Mouse (Mus musculus) common myeloid progenitor, adult 5-6 weeks (primary cell): Measurements from ENCODE around the gene Ptprb. TPM values are rescaled to one million over a fixed set of nuclear protein-coding genes. Genes with fewer than 3 reads are reported as not detected.
A peak's percentile ranks its signal among the peaks of the same experiment; 100 is the strongest.

Experiments used
- ATAC-seq: replicated peaks from 2 replicates; pipeline ENCODE4 v1.8.0; 2016; ENCODE audit warnings: low read depth, mild to moderate bottlenecking, moderate TSS enrichment, inconsistent platforms; ENCODE audit not compliant: poor library complexity, severe bottlenecking
- total RNA-seq: library from RNA; stranded (forward); fragments of 200-1000, 187-1606 nt; gene quantifications from 2 replicates; pipeline ENCODE4 v1.2.3, GENCODE M21; 2017

Gene Ptprb
- not detected in 2 replicates for total RNA-seq

DNA sequence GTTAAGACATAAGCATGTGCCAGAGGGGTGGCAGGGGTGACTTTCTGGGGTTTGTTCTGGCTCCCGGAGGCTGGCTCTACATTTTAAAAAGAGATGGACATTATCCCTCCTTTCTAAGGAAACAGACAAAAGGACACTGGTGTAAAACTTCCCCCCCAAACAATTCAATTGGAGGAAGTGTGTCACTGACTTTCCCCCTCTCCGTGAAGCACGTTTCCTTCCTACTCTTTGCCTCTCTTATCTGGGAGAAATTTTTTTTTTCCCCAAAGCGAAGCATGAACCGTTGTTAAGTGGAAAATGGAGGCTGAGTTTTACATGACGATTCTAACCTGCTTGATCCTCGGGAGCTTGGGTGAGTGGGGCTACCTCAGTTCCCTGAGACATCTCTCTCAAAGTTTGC lies at the start of gene Ptprb:
Ptprb (plus strand) TSS at position 244 of the 400 bp plus-strand sequence.
- no peak for ATAC-seq

DNA sequence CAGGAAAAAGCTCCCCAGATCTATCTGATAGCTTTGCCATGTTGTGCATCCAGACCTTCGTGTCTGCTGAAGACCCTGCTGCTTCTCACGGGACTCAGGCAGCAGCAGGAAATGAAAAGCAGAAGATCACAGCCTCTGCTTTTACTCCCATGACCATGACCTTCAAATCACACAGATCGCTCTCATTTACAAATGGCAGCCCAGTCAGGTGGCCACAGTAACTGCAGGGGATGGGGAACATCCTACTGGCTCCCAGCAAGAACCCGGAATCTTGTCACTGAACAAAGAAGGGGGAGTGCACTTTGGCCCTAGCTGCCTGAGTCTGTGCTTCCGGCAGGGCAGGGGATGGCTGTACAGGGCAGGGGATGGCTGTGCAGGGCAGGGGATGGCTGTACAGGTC lies 40.0 kb upstream of the Ptprb start:
- ATAC-seq: no peak

DNA sequence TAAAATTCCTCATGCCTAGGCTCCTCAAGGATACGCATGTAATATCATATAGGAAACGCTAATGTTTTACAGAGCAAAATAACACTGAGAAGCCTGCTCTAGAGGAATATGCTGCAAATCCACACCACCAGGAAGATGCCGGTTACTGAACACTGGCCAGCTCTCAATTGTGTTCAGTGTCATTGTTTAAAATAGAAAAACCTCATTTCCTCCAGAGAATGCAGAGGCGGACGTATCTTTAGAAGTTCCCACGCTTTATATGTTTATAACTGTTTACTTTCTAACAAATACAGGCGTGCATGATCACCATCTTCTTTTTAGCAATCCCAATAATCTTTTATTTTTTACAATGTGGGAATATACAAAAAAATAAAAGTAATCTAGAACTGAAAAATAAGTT lies 33.1 kb upstream of the Ptprb start:
- ATAC-seq: no peak

DNA sequence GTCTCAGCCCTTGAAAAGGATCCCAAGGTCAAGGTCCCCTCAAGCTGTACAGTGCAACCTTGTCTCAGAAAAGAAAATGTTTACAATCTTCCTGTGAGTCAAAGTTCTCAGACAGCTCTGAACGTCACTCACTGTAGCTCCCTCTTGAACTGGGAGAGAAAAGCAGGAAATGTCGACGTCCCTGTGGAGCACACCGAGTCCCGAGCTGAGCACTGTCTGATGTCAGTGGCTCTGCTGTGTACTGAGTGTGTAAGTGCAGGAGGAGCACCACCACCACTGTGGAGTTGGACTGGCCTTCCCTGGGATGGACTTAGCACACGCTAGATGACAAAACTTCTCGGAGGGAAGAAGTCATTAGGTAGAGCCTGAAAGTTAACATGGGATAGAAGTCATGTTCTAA lies 31.9 kb upstream of the Ptprb start:
- ATAC-seq: no peak

DNA sequence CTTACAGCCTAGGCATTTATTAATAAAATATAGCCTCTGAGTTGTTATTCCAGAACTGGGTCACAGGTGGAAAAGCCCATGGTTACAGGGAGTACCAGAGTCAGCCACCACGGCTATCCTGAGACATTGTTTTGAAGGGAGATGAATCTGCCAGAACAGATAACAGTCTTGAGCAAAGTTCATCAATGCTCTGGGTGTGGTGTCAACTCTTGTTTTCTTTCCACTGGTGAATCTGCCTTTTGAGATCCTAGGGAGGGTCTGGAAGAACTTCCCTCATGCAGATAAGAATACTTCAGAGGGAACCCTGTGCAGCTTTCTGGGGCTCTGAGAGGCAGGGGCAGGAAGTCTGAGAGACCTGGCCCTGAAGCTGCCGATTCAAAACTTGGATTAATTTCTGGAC lies 29.7 kb upstream of the Ptprb start:
- no peak for ATAC-seq

DNA sequence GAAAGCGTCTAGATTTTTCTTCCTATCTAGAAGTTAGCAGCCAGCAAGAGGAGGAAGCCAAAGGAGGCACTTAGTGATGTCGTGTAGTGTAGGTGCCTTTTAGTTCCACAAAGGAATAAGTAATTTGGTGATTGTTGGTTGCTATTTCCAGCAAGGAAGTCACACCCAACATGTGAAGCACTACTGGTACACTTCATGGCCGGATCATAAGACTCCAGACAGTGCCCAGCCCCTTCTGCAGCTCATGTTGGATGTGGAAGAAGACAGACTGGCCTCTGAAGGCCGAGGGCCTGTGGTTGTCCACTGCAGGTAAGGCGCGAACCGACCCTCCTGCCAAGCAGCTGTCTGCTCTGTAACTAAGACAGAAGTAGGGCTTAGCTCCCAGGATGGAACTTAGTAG lies 22.7 kb upstream of the Ptprb start:
- ATAC-seq: no peak

DNA sequence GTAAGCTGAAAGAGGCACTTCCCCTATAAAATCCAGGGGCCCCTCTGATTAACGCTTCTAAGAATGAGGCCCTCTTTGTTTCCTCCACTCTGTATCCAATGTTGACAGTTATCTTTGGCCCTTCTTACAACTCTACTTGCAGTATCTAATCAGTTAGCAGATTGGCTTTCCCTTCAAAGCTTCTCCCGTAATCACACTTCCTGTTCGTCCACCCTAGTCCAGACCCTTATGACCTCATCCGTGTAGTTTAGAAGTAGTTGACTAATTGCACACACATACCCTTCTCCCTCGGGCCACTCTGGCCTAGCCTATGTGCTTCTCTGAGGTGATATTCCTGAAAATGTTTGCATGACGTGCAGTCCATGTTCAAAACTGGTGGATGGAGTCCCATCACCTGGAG lies 21.4 kb upstream of the Ptprb start:
- ATAC-seq: no peak

DNA sequence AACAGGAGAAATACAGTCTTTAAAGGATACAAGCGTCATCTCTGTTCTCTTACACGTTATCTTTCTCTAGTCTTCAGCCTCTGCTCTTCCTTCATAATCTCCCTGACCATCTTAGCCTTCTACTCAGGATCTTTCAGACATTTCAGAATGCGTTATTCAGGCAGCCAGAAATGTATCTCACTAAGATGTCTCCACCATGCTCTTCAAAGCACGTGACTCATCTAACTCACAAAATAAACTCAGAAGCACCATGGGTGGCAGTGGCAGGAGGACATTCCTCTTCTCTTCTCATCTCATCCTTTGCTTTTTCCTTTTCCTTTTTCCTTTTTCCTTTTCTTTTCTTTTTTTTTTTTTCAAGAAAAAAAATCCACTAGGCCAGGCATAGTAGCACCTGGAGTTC lies 16.0 kb upstream of the Ptprb start:
- no peak for ATAC-seq

DNA sequence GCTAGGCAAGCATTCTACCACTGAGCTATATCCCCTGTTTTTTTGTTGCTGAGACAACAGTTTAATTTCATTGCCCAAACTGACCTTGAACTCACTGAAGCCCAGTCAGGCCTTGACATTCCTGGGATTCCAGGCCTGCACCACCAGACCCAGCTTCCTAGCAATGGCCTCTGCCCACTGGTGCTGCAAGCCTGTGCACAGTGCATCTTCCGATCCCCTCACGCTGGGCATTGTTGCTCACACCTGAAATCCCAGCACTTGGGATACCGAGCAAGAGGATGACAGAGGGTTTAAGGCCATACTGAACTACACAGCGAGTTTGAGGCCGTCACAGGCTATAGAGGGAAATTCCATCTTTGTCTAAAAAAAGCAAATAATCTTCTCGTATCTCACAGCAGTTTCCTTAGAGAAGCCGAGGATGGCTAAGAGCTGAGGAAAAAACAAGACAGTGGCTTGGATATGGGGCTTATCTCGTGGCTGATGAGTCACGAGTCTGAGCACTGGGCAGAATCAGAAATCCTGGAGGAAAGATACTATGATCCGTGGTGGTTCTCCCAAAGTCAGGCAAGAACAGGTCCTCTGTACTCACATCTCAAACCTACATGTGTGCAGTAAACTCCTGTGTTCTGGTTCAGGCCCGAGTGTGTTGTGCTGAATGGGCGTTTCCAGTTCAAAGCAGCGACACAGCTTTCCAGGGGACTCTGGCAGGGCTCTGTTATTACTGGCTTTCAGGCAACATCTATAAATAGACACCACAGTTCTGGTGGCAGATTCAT lies 14.5 kb upstream of the Ptprb start:
- peak; percentile 65 for ATAC-seq

DNA sequence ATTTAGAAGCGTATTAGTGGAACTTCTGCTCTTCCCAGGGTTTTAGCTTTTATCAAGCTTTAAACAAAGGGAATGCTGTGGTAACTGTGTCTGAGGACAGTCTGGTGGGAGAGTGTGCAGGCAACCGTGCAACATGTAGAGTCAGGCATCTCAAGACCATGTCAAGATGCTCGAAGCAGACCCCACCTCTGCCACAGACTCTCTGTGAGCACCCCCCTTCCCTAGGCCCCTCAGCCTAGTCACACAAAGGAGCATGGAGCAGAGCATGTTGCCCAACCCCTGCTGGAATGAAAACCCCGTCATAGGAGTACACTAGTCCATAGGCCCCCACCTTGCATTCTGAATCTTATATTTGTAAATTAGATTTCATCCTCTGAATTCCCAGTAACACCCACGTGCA lies 13.8 kb upstream of the Ptprb start:
- no peak for ATAC-seq

DNA sequence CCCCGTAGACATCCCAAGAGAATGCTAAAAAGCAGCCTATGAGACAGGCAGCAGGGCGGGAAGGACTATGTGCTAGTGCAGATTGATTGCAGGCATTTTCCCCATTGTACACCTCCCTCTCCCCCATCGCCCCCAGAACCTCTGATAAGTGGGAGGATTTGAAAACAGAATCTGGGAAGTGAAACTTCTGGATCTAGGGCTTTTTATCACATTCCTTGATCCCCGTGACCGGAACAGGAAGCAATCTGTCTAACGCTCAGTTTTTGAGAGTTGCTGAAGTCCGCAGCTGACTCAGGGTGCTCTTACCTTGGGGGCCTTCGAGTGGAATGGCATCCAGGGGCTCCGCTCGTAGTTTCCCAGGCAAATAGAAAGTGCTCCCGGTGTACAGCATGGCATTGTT lies 10.8 kb upstream of the Ptprb start:
- no peak for ATAC-seq

DNA sequence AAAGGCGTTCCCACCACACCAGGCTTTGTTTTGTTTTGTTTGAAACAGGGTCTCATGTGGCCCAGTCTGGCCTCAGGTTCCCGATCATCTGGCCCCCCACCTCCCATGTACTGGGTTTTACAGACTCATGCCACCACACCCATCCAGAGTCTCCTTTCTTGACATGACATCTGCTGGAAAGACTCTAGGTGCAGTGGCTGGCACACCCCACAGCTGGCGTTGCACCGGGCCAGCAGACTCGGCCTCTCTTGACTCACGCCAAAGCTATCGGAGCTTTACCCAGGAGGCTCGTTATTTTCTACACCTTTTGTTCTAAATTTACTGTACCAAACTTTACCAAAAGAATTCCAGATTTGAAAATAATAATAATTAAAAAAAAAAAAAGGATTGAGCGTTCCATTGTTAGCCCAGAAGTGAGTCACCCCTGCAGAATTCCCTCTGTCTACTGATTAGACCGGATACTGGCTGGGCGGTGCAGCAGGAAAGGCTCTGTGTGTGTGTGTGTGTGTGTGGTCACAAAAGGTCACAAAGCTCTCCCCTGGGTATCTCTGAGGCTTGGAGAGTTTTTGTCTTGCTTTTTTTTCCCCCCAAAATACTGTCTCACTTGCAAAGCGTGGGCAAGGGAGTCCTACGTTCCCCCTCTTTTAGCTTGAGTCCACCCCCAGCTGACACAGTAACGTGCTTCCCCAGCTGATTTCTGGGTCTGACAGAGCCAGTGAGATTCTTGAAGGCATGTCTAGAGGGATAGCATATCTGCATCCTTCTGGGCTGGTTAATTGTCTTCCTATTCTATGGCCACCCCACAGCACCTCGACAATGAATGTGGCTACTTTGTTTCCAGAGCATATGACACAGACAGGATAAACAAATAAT lies 8.5 kb upstream of the Ptprb start:
- ATAC-seq: no peak

DNA sequence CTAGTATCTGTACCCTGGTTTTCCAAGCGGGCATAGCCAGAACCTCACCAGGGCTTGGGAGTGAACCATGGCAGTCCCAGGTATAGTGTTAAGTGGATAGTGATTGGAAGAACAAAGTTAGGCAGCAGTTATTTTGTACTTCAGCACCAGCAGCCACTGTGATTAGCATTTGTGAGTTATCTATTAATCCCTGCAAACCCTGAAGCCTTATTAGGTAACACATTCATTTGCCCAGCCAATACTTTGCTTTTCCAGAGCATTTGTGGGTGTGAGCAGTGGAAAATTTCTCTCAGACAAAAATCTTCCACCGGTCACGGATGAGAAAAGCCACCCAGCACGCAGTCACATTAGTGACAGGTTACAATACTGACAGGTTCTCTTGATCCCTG lies 7.9 kb upstream of the Ptprb start:
- ATAC-seq: no peak

DNA sequence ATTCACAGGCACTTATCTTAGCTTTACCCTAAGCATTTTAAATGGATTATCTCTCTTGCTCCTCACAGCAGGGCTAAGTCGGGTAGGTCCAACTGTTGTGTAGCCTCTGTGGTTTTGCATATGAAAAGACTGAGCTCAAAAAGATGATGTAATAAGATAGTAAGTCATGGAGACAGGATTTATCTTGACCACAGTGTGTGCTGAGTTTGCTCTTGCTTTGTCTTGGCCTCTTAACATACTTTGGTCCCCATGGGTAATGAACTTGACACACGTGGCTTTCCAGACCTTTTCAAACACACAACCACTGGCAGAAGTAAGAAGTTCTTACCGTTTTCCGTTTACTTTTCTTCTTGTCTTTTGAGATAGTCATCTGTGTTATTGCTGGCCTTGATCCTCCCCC lies 7.0 kb upstream of the Ptprb start:
- no peak for ATAC-seq

DNA sequence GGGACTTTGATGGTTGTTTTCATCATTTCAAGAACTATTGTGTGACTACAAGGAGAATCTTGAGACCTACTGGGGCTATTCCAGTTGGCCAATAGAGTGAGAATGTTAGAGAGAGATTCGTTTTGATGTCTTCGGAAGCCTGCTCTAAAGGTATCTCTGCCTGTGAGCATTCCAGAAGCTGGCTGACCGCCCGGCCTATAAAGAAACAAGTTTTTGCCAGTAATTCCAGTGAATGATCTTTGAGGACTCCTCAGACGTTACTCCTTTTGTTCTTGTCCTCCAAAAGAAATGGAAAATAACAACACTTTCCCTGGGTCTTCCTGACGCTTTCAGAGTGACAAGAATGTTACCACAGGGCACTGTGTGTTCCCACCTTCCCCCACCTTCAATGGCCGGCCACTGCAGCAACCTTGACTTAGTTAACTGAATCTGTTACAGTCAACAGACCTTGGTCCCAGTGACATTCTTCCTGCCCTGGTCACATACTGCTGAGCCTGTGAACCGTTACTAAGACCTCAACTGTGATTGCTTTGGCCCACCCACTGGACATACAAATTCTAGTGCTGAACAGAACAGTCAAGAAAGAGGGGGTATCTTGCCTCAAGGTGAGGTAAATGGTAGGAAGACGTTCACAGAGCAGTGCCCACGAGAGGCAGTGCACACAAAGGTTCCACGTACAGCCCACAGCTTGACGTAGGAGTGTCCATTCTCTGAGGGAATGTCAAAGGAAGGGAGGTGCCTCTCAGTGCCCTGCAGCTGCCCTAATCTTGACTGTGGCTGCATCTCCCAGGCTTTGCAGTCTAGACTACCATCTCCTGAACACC lies 4.5 kb upstream of the Ptprb start:
- ATAC-seq: no peak

DNA sequence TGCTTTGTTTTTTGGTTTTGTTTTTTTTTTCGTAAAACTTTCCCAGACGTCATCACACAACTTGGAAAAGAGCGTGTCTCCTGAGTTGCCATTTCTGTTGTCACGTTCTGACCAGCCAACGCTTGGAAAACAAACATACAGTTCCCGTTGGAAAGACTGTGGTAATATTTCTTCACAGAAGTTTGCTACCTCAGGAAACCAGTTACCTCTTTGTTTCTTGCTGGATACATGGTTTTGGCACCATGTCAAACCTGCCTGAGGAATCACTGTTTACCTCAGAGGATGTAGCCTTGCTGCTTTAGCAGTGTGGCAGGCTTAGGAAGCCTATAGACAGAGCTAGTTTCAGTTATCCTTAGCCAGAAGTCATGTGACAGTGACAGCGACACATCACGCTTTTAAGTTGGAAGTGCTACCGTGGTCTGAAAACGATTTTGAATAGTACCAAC lies 3.8 kb upstream of the Ptprb start:
- ATAC-seq: no peak

DNA sequence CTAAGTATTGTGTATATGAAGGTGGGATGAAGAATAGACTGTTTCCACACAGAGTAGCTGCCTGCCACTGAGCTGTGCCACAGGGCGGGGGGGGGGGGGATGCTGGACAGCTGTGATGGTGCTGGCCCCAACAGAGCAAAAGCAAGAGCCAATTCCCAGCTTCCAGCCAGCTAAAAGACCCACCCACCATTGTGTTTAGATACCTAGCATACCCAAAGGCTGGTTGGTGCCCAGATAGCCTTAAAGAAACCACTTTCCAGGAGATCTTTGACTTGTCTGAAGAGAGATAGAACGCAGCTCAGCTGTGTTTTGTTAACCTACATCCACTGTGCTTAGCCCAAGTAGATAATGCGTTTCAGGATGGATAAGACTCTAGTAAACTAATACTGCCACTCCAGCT lies 3.2 kb upstream of the Ptprb start:
- ATAC-seq: no peak

DNA sequence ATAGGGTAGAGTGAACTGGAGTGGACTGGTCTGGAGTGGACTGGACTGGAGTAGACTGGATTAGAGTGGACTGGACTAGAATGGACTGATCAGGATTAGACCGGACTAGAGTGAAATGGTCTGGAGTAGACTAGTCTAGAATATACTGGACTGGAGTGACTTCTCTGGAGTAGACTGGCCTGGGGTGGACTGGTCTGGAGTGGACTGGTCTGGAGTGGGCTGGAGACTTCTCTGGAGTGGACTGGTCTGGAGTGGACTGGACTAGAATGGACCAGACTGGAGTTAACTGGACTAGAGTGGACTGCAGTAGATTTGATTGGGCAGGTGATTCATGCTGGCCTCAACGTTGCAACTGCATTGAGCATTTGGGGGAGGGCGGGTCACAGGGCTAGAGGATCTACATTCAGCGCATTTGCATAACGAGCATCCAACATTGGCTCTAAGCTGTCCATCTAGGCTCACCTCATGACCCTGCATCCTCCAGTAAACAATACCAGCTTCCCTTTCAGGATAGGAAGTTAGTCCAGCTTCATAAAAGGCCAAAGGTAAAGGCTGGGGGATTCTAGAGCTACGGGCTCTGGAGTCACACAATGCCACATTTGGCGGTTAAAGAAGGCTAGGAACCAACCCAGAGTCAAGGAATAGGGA lies 11.5 kb downstream of the Ptprb start:
- no peak for ATAC-seq

DNA sequence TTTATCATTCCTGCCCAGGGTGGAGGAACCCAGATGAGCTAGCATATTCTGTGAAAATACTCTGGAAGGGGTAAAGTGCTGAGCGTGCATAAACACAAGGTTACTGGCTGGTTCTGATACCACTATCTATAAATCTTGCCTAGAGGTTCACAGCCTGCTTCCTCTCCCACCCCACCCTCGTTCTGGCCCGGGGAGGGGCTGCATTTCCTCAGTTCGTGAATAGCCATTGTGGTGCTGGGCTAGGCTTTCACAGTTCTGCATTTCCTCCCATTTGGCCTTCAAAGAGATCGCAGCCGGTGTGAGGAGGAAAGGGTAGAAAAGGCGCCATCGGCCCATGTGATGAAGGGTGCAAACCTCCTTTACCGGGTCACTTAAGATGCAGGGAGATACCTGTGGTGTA lies 12.8 kb downstream of the Ptprb start:
- ATAC-seq: peak; percentile 90

DNA sequence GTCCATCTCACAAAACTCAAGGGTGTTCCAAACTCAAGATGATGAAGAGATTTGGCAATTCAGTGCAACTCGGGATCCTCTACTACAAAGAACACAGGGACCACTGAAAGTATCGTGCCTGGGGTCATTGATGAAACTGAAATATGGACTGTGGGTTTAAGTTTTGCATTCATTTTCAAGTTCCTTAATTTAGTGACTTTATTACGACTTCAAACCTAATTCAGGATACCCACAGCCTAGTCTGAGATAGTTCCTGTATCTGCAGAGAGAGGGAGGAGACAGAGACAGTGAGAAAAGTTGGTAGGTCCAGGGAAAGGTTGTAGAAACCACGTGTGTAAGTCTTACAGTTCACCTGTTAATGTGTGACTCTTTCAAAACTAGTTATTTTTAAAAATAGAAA lies 15.2 kb downstream of the Ptprb start:
- ATAC-seq: peak; percentile 31
